Mouse (Mus musculus): ENCODE data around the gene Olfr1385. TPM values are rescaled to one million over a fixed set of nuclear protein-coding genes. Genes with fewer than 3 reads are reported as not detected.
"Not testable (repeated sequence)": the region's sequence is repeated elsewhere in the genome, so short reads cannot be mapped to it uniquely, and the experiment has no call there.

Gene Olfr1385
- polyA plus RNA-seq (2016; fragmentation: Nextera tagmentation; extraction: Ambion mirVana), result not detected in 2 replicates

DNA sequence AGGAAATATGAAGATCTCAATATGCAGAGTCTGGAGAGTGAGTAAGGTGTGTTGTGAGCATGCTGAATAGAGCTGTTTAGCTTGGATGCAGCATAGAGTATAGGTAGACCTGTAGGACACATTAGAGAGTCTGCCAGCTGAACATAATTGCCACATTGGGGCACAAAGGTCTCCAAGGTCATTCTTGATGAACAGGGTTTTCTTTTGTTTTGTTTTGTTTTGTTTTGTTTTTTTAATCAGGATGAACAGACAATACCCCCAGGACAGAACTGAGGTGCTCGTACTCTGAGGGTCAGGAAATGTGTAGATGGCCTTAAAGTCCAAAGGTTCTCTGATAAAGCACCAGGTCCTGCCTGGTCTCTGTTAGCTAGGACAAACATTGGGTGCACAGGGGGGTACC is at the start of gene Olfr1385:
TSS of gene Olfr1385 (plus strand) at position 301 of the 400 bp plus-strand sequence.
- H3K36me3 ChIP-seq (replicated peaks); H3K27me3 ChIP-seq (ENCODE audit: poor library complexity, severe bottlenecking); H3K4me3 ChIP-seq; DNase-seq (ENCODE audit: extremely low spot score, low spot score); H3K9me3 ChIP-seq; H3K4me1 ChIP-seq; H3K27ac ChIP-seq: not testable (repeated sequence)
- WGBS, result 76% methylated on average over 1 of the region's 1 CpGs

DNA sequence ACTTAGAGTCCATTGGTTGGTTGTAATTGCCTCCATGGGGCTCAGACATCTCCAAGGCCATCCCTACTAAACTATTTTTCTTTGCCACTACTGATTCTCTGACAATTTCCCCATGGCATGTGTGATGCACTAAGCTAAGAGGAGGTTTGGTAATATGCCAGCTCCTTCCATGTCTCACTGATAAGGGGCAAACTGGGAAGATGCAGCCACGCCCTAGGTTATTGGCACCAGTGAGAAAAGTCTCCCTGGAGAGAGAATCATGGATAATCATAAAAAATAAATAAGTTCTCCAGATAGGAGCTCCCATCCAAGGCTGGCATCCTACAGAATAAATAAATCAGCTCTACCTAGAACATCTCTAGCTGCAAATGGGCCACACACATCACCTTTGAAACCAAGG is 33.8 kb upstream of the Olfr1385 start, which contains the start of gene Olfr1387:
TSS of gene Olfr1387 (plus strand) at position 301 of the 400 bp plus-strand sequence.
- H3K4me3 ChIP-seq, result no peak within 1 kb of the TSS
- no peak for DNase-seq (ENCODE audit: extremely low spot score, low spot score)
- 78% methylated on average over 1 of the region's 1 CpGs for WGBS

DNA sequence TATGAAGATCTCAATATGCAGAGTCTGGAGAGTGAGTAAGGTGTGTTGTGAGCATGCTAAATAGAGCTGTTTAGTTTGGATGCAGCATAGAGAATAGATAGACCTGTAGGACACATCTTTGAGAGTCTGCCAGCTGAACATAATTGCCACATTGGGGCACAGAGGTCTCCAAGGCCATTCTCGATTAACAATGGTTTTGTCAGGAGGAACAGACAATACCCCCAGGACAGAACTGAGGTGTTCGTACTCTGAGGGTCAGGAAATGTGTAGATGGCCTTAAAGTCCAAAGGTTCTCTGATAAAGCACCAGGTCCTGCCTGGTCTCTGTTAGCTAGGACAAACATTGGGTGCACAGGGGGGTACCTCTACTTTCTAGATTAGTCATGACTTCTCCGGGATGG is 24.1 kb upstream of the Olfr1385 start, which contains the start of gene Olfr1386:
TSS of gene Olfr1386 (plus strand) at position 301 of the 400 bp plus-strand sequence.
- not testable (repeated sequence) for H3K4me3 ChIP-seq; DNase-seq (ENCODE audit: extremely low spot score, low spot score); H3K4me1 ChIP-seq; H3K9me3 ChIP-seq; H3K27me3 ChIP-seq (ENCODE audit: poor library complexity, severe bottlenecking); H3K36me3 ChIP-seq (replicated peaks); H3K27ac ChIP-seq
- 82% methylated on average over 3 of the region's 3 CpGs for WGBS

More for the DNA sequence above, 33.8 kb upstream of the Olfr1385 start, which contains the start of gene Olfr1387:
- H3K27me3 ChIP-seq (ENCODE audit: poor library complexity, severe bottlenecking), result no peaks in the 10 kb centered on the region
- H3K36me3 ChIP-seq (replicated peaks), result no peaks in the 10 kb centered on the region
- no peaks in the 10 kb centered on the region for H3K4me1 ChIP-seq
- H3K27ac ChIP-seq, result no peak within 1 kb of the TSS
- H3K9me3 ChIP-seq, result no peaks in the 10 kb centered on the region

DNA sequence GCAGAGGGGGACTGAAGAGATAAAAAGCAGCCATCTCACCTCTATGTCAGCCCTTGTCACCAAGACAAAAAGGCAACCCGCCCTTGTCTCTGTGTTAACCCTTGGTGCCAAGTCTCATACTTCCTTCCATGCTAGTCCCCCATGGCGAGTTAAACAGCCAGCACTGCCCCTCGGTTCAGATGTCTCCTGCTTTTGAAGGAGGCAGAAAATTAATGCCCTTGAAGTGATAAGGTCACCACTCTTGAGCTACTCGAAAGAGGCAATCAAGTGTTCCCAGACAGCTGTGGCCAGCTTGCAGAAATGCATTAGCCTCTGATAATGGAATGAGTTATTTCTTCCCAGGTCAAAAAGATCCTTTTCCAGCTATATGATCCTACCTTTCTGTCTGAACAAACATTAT is 2.9 kb upstream of the Olfr1385 start:
- no peaks in the 10 kb centered on the region for H3K36me3 ChIP-seq (replicated peaks)
- no peak overlapping the region for H3K4me3 ChIP-seq
- no peak for DNase-seq (ENCODE audit: extremely low spot score, low spot score)
- no peak overlapping the region for H3K27ac ChIP-seq
- H3K9me3 ChIP-seq, result no peaks in the 10 kb centered on the region
- no peaks in the 10 kb centered on the region for H3K27me3 ChIP-seq (ENCODE audit: poor library complexity, severe bottlenecking)
- 80% methylated on average over 4 of the region's 4 CpGs for WGBS
- no peaks in the 10 kb centered on the region for H3K4me1 ChIP-seq

DNA sequence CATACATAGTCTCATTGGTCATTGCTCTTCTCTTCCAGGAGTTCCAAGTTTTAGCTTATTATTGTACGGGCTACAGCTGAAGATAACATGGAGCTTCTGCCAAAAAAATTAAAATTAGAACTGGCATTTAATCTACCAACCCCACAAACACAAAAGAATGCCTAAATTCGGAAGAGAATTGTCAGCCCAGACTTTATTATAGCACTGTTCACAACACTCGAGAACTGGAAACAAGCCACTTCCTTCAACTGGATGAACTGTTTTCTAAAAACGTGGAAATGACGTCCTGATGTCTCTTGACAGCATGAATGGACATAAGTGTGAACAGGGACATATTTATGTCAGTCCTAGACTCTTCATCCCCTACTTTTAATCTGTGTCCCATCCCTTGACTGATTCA is 29.2 kb downstream of the Olfr1385 start:
- no peaks in the 10 kb centered on the region for H3K9me3 ChIP-seq
- no peak overlapping the region for H3K4me3 ChIP-seq
- no peaks in the 10 kb centered on the region for H3K27me3 ChIP-seq (ENCODE audit: poor library complexity, severe bottlenecking)
- DNase-seq (ENCODE audit: extremely low spot score, low spot score), result no peak
- H3K4me1 ChIP-seq, result no peaks in the 10 kb centered on the region
- no peak overlapping the region for H3K27ac ChIP-seq
- WGBS, result 80% methylated on average over 5 of the region's 5 CpGs
- no peaks in the 10 kb centered on the region for H3K36me3 ChIP-seq (replicated peaks)

DNA sequence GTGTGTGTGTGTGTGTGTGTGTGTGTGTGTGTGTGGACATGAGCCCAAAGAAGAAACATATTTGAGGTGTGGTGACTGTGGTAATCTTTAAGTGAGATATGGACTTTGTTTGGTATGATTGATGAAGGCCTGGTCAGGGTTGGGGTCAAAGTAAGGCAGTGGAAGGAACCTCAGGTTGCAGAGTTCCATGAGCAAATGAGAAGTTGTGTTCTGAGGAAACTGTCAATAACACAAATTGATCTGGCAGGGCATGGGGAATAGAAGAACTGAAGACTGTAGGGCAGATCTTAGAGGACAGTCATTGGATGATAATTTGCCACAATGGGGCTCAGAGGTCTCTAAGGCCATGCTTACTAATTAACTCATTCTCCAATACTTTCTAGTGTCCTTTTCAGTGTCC is 30.5 kb downstream of the Olfr1385 start, which contains the start of gene Olfr1383:
TSS of gene Olfr1383 (plus strand) at position 301 of the 400 bp plus-strand sequence.
- no peaks in the 10 kb centered on the region for H3K36me3 ChIP-seq (replicated peaks)
- no peak within 1 kb of the TSS for H3K27ac ChIP-seq
- no peaks in the 10 kb centered on the region for H3K4me1 ChIP-seq
- H3K4me3 ChIP-seq, result no peak within 1 kb of the TSS
- no peaks in the 10 kb centered on the region for H3K27me3 ChIP-seq (ENCODE audit: poor library complexity, severe bottlenecking)
- DNase-seq (ENCODE audit: extremely low spot score, low spot score), result no peak
- no peaks in the 10 kb centered on the region for H3K9me3 ChIP-seq

DNA sequence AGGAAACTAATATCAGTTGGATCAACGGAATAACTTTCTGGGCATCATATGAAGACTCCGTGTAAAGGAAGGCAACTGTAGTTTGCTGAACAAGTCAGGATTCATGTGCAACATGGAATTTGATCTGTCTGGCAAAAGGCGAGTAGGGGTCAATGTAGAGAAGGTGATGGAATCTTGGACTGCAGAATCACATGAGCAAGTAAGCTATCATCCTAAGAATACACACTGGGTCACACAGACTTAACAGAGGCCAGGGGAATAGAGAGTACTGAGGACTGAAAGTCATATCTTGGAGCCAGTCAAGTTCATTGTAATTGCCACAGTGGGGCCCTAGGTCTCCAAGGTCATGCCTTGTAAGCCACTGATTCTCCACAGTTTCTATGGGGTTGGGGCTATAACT is 39.1 kb downstream of the Olfr1385 start, which contains the start of gene Olfr1382:
TSS of gene Olfr1382 (plus strand) at position 301 of the 400 bp plus-strand sequence.
- no peak for DNase-seq (ENCODE audit: extremely low spot score, low spot score)
- WGBS, result 81% methylated on average over 3 of the region's 3 CpGs
- no peaks in the 10 kb centered on the region for H3K36me3 ChIP-seq (replicated peaks)

DNA sequence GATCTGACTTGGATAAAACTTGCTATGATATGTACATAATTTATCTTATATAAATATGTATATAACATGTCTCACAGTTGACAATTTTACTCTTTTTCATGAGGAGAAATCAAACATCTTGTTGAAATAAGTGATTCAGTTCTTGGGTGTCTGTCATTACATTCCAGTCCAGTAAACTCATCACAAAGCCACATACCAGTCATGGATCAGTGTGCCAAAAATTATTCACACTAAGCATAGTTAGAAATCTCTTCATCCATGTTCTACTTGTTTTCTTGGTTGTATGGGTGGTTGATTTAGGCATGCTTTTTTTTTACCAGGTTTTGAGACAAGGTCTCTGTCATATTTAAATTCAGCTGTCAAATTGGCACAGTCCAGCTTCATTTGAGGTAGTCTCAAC is 43.9 kb downstream of the Olfr1385 start:
- Histone ChIP-seq H3K27me3 (ENCODE audit: poor library complexity, severe bottlenecking) (no peaks in the 10 kb centered on the region), H3K9me3 (no peaks in the 10 kb centered on the region), H3K4me3 (no peak overlapping the region), H3K36me3 (replicated peaks) (no peaks in the 10 kb centered on the region), H3K27ac (no peak overlapping the region), H3K4me1 (no peaks in the 10 kb centered on the region)
- DNase-seq (ENCODE audit: extremely low spot score, low spot score), result no peak

More for the DNA sequence above, 39.1 kb downstream of the Olfr1385 start, which contains the start of gene Olfr1382:
- H3K9me3 ChIP-seq, result no peaks in the 10 kb centered on the region
- H3K4me1 ChIP-seq, result no peaks in the 10 kb centered on the region
- no peak within 1 kb of the TSS for H3K4me3 ChIP-seq
- H3K27ac ChIP-seq, result no peak within 1 kb of the TSS
- H3K27me3 ChIP-seq (ENCODE audit: poor library complexity, severe bottlenecking), result no peaks in the 10 kb centered on the region

DNA sequence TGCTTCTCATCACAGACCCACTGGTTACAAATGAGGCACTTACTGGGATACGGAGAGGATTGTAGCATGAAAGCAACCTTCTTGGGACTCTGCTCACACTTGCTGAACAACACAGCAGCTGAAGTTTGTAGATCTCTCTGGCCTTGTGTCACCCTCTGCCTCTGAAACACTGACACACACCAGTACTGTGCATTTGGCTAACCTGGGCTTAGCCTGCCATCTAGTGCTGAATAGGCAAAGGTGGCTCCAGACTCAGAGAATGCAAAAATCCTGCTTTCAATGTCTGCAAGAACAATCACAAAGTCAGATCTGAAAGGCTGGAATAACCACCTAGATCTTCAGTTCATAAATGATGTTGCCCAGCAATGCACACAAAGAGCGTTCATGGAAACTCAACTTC is 47.8 kb downstream of the Olfr1385 start:
- DNase-seq (ENCODE audit: extremely low spot score, low spot score); H3K4me3 ChIP-seq; H3K27me3 ChIP-seq (ENCODE audit: poor library complexity, severe bottlenecking): not testable (repeated sequence)

DNA sequence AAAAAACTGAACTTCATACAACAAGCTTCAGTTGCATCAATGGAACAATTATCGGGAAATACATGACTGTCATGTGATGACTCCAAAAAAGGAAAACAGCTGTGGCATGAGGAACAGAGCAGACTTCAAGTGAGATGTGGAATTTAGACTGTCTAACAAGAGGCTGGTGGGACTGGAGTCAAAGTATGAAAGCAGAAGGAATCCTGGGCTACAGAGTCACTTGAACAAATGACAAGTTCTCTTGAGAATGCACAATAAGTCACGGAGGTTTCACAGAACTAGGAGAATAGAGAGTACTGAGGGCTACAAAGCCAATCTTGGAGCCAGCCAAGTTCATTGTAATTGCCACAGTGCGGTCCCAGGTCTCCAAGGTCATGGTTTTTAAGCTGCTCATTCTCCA is 54.3 kb downstream of the Olfr1385 start, which contains the start of gene Olfr1381:
TSS of gene Olfr1381 (plus strand) at position 301 of the 400 bp plus-strand sequence.
- not testable (repeated sequence) for H3K27ac ChIP-seq; H3K27me3 ChIP-seq (ENCODE audit: poor library complexity, severe bottlenecking); H3K9me3 ChIP-seq; H3K36me3 ChIP-seq (replicated peaks); H3K4me1 ChIP-seq; H3K4me3 ChIP-seq; DNase-seq (ENCODE audit: extremely low spot score, low spot score)
- 78% methylated on average over 3 of the region's 3 CpGs for WGBS

More for the DNA sequence above, 47.8 kb downstream of the Olfr1385 start:
- WGBS, result 98% methylated on average over 2 of the region's 2 CpGs
- not testable (repeated sequence) for H3K36me3 ChIP-seq (replicated peaks); H3K9me3 ChIP-seq; H3K27ac ChIP-seq; H3K4me1 ChIP-seq

Other genes starting within 250 kb of the Olfr1385 start
- gene Mgat1, start 244.9 kb upstream of the Olfr1385 start, polyA plus RNA-seq (2016; fragmentation: Nextera tagmentation; extraction: Ambion mirVana), result 39.6 and 44.9 TPM in 2 replicates
- gene Olfr1393, start 210.8 kb upstream of the Olfr1385 start, polyA plus RNA-seq (2016; fragmentation: Nextera tagmentation; extraction: Ambion mirVana), result 0.07 TPM in 1 of 2 replicates, not detected in the other
- gene Olfr1392, start 203.8 kb upstream of the Olfr1385 start, polyA plus RNA-seq (2016; fragmentation: Nextera tagmentation; extraction: Ambion mirVana), result not detected in 2 replicates
- gene Olfr10, start 184.3 kb upstream of the Olfr1385 start, polyA plus RNA-seq (2016; fragmentation: Nextera tagmentation; extraction: Ambion mirVana), result not detected in 2 replicates
- gene Olfr1391, start 166.3 kb upstream of the Olfr1385 start, polyA plus RNA-seq (2016; fragmentation: Nextera tagmentation; extraction: Ambion mirVana), result not detected in 2 replicates
- gene Olfr1390, start 153.9 kb upstream of the Olfr1385 start, polyA plus RNA-seq (2016; fragmentation: Nextera tagmentation; extraction: Ambion mirVana), result not detected in 2 replicates
- gene Olfr1389, start 66.0 kb upstream of the Olfr1385 start, polyA plus RNA-seq (2016; fragmentation: Nextera tagmentation; extraction: Ambion mirVana), result not detected in 2 replicates
- 0.25 and 0.33 TPM in 2 replicates for gene Olfr1388, start 52.4 kb upstream of the Olfr1385 start, polyA plus RNA-seq (2016; fragmentation: Nextera tagmentation; extraction: Ambion mirVana)
- gene Olfr1387, start 33.7 kb upstream of the Olfr1385 start, polyA plus RNA-seq (2016; fragmentation: Nextera tagmentation; extraction: Ambion mirVana), result not detected in 2 replicates
- gene Olfr1386, start 24.0 kb upstream of the Olfr1385 start, polyA plus RNA-seq (2016; fragmentation: Nextera tagmentation; extraction: Ambion mirVana), result not detected in 2 replicates
- not detected in 2 replicates for gene Olfr1384, start 17.7 kb downstream of the Olfr1385 start, polyA plus RNA-seq (2016; fragmentation: Nextera tagmentation; extraction: Ambion mirVana)
- not detected in 2 replicates for gene Olfr1383, start 30.6 kb downstream of the Olfr1385 start, polyA plus RNA-seq (2016; fragmentation: Nextera tagmentation; extraction: Ambion mirVana)
- gene Olfr1382, start 39.2 kb downstream of the Olfr1385 start, polyA plus RNA-seq (2016; fragmentation: Nextera tagmentation; extraction: Ambion mirVana), result not detected in 2 replicates
- gene Olfr1381, start 54.4 kb downstream of the Olfr1385 start, polyA plus RNA-seq (2016; fragmentation: Nextera tagmentation; extraction: Ambion mirVana), result not detected in 2 replicates
- gene Olfr1380, start 67.8 kb downstream of the Olfr1385 start, polyA plus RNA-seq (2016; fragmentation: Nextera tagmentation; extraction: Ambion mirVana), result not detected in 2 replicates
- gene Flt4, start 120.2 kb downstream of the Olfr1385 start, polyA plus RNA-seq (2016; fragmentation: Nextera tagmentation; extraction: Ambion mirVana), result 4.8 and 5.0 TPM in 2 replicates
- not detected in 2 replicates for gene Scgb3a1, start 174.5 kb downstream of the Olfr1385 start, polyA plus RNA-seq (2016; fragmentation: Nextera tagmentation; extraction: Ambion mirVana)
- gene Cnot6, start 223.7 kb downstream of the Olfr1385 start, polyA plus RNA-seq (2016; fragmentation: Nextera tagmentation; extraction: Ambion mirVana), result 60.1 and 63.1 TPM in 2 replicates

All from forebrain, embryonic 10.5 days (tissue).